Mouse (Mus musculus) right cerebral cortex, adult 18-20 months (tissue): ENCODE results near the gene Ccdc114.

Experiments used
- DNase-seq: peaks from one replicate; pipeline ENCODE4 v3.0.0; 2022; ENCODE audit warnings: mixed read lengths

Ccdc114 gene

DNA sequence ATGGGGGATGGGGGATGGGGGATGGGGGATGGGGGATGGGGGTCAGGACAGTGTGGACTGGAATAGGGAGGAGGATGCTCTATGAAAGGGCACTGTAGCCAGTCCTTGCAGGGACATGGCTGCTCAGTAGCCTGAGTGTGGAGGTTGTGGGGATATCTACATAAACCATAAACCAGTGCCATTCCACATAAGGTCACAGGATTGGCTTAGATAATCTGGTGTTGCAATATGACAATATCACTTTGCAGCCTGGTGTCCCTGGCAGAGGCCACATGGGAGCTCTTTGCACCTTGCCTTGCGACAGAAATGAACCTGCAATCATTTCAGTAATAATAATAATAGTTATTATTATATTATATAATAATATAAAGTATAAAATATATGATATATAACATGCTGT lies 64.5 kb downstream of the Ccdc114 start:
- DNase-seq = no peak

DNA sequence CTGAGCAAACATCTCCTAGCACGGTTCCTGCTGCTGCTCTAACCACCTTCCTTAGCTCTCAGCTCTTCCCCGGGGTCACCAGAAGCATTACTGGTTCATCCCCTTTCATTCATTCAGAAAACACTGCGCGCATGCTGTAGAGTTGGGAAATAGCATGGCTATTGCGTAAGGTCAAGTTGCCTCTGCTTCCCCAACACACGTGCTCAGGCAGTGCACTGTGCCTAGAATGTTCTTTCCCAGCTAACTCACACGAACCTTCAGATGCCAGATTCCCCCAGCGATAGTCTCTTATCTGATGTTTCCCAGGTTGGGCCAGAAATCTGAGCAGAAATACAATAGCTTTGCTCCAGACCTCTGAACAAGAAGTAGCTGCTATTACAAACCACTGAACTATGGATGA lies 68.6 kb downstream of the Ccdc114 start:
- DNase-seq = no peak
